Mouse (Mus musculus) embryonic facial prominence, embryonic 11.5 days (tissue): ENCODE data around the gene Tph2. TPM values are rescaled to one million over a fixed set of nuclear protein-coding genes. Genes with fewer than 3 reads are reported as not detected.

Source experiments
- ATAC-seq: fragments of 200-750 bp; cut with Nextera tagmentation; replicated peaks from 2 replicates; pipeline ENCODE4 v1.8.0; 2017; ENCODE audit warnings: low read depth; ENCODE audit not compliant: insufficient number of reproducible peaks, low FRiP score, low TSS enrichment
- DNase-seq: peaks from one replicate; pipeline ENCODE4 v3.0.0-alpha.2; 2015; ENCODE audit warnings: low spot score
- H3K27ac ChIP-seq: fragments of 300-500 bp; sonication (generic); replicated peaks from 2 replicates; pipeline ENCODE4 v1.5.1; 2014; ENCODE audit warnings: mild to moderate bottlenecking, low read depth, low read length, control low read depth
- H3K27me3 ChIP-seq: fragments of 300-500 bp; sonication (generic); 2 replicates; pipeline ENCODE4 v1.6.1; 2014; ENCODE audit warnings: mild to moderate bottlenecking, low read length, moderate library complexity, mixed read lengths; ENCODE audit not compliant: control insufficient read depth, insufficient read depth
- H3K36me3 ChIP-seq: fragments of 300-500 bp; sonication (generic); replicated peaks from 2 replicates; pipeline ENCODE4 v1.6.1; 2014; ENCODE audit warnings: low read depth, mild to moderate bottlenecking, low read length, moderate library complexity, mixed read lengths; ENCODE audit not compliant: control insufficient read depth, insufficient read depth
- H3K4me1 ChIP-seq: fragments of 300-500 bp; sonication (generic); 2 replicates; pipeline ENCODE4 v1.6.1; 2014; ENCODE audit warnings: low read length, mixed read lengths; ENCODE audit not compliant: control insufficient read depth, insufficient read depth
- H3K4me2 ChIP-seq: fragments of 300-500 bp; sonication (generic); 2 replicates; pipeline ENCODE4 v1.6.1; 2014; ENCODE audit warnings: low read depth, mild to moderate bottlenecking, control low read depth, low read length, moderate library complexity
- H3K4me3 ChIP-seq: fragments of 300-500 bp; sonication (generic); 2 replicates; pipeline ENCODE4 v1.5.1; 2014; ENCODE audit warnings: low read depth, low read length, control low read depth
- H3K9ac ChIP-seq: fragments of 300-500 bp; sonication (generic); replicated peaks from 2 replicates; pipeline ENCODE4 v1.6.1; 2014; ENCODE audit warnings: mild to moderate bottlenecking, control low read depth, low read length
- H3K9me3 ChIP-seq: fragments of 300-500 bp; sonication (generic); replicated peaks from 2 replicates; pipeline ENCODE4 v1.6.1; 2016; ENCODE audit warnings: mild to moderate bottlenecking, low read length, inconsistent platforms, mixed read lengths; ENCODE audit not compliant: control insufficient read depth
- WGBS: fragments of 180-500 bp; shearing (Covaris S2); extraction: QIAGEN DNeasy Blood & Tissue Kit; methylation state at CpG from one replicate; pipeline ENCODE4 v1.1.7; 2014; 5-methylcytosine and 5-hydroxymethylcytosine counted together
- polyA plus RNA-seq: library from polyadenylated mRNA; unstranded; fragments of >200 nt; fragmentation: Nextera tagmentation; extraction: Ambion mirVana; gene quantifications from 2 replicates; pipeline ENCODE4 v1.2.1, GENCODE M21; 2014

Gene Tph2
- polyA plus RNA-seq, 1 experiment from 2014 or later = 0.63 TPM

DNA sequence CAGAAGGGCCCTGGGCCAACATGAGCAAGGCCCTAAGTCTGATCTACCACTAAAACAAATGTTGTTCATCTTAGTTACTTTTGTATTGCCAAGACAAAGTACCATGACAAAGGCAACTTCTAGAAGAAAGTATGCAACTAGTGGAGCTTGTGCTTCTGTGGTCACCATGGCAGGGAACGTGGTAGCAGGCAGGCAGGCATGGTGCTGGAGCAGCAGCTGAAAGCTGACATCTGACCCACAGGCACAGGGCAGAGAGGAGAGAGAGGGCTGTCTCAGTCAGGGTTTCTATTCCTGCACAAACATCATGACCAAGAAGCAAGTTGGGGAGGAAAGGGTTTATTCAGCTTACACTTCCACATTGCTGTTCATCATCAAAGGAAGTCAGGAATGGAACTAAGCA lies 56.9 kb downstream of the Tph2 start:
- H3K9ac ChIP-seq = no peak overlapping the region
- no peak overlapping the region for H3K27ac ChIP-seq
- H3K4me1 ChIP-seq = no peaks in the 10 kb centered on the region
- WGBS = 61% methylated on average over 1 of the region's 1 CpGs
- H3K9me3 ChIP-seq = no peaks in the 10 kb centered on the region
- ATAC-seq = no peak
- H3K36me3 ChIP-seq = no peaks in the 10 kb centered on the region
- no peak overlapping the region for H3K4me3 ChIP-seq
- no peak overlapping the region for H3K4me2 ChIP-seq
- DNase-seq = no peak
- no peaks in the 10 kb centered on the region for H3K27me3 ChIP-seq

DNA sequence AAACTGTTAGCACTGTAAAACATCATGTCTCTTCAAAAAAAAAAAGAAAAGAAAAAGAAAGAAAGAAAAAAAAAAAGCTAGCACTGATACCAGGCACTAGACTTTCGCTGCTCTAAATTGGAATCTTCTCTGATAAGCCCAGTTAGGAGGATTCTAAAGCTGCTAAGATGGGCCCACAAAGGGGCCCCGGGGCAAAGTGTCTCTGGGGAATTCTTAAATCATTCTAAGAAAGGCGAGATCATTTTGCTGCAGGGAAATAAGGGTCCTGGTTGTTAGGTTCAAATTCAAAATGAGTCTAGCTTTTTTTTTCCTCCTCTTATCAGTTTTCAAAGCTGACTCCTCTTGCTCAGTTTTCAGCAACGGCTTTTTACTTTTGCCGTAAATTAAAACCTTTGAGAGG lies 59.3 kb downstream of the Tph2 start:
- no peak for ATAC-seq
- Histone ChIP-seq H3K9me3 (no peaks in the 10 kb centered on the region), H3K4me1 (no peaks in the 10 kb centered on the region), H3K27ac (no peak overlapping the region), H3K27me3 (no peaks in the 10 kb centered on the region), H3K36me3 (no peaks in the 10 kb centered on the region), H3K4me3 (no peak overlapping the region), H3K9ac (no peak overlapping the region), H3K4me2 (no peak overlapping the region)
- WGBS = 39% methylated on average over 5 of the region's 5 CpGs
- DNase-seq = no peak

DNA sequence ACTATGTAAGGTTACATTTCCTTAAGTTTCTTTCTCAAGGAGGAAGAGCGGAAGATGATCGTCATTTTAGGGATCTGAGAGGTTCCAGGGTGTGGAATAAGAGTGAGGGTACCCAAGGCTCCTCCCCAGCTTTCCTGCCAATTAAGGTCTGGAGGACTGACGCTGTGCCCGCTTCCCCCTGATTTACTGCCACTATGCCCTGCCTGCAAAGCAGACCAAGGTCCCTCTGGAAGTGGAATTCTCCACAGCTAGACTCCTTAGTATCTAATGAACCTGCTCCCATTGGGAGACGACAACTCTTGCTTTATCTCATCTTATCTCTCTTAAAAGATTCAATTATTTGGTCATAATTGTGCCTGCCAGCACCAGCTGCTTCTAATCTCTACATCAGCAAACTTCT lies 59.8 kb downstream of the Tph2 start:
- H3K4me1 ChIP-seq = no peaks in the 10 kb centered on the region
- no peaks in the 10 kb centered on the region for H3K36me3 ChIP-seq
- no peak overlapping the region for H3K27ac ChIP-seq
- DNase-seq = no peak
- 68% methylated on average over 5 of the region's 5 CpGs for WGBS
- ATAC-seq = no peak
- H3K9me3 ChIP-seq = no peaks in the 10 kb centered on the region
- no peak overlapping the region for H3K4me3 ChIP-seq
- no peak overlapping the region for H3K9ac ChIP-seq
- no peaks in the 10 kb centered on the region for H3K27me3 ChIP-seq
- H3K4me2 ChIP-seq = no peak overlapping the region

DNA sequence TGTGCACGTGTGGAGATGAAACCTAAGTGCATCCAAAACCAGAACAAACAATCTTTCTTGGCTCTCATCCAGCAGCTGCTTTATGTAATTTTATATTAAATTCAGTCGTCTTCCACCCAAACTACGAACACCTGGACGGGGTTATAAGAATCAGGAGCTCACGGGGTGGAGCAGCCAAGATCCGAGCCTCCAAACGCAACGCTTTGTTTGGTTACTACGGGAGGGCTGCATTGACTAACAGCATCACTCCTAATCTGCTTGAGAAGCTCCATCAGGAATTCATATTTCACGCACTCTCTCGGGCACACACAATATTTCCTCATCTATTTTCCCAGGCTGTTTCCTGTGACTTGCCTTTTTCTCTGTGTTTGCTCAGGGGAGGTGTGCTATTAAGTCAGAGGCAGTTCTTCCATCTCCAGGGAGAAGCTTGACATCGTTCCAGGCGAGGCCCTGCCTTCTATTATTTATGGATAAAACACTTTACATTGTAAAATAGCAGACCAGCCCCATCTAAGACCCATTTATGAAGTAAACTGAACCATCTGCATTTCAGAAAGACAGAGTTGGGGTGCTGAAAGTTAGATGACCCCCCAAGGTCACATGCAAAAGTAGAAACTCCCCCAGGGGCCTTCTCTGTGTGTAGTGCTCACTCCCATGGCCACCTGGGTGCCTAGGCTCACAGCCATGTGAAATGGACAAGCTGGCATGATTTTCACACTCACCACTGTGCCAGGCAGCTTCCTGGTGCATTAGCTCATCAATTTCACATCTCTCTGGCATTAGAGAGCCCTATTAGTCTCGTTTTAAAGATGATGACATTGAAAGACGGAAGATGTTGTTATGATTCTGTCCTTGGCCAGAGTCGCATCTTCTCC lies 76.9 kb downstream of the Tph2 start:
- Histone ChIP-seq H3K27ac (no peak overlapping the region), H3K9ac (no peak overlapping the region), H3K4me2 (no peak overlapping the region), H3K4me3 (no peak overlapping the region), H3K9me3 (no peaks in the 10 kb centered on the region), H3K27me3 (no peaks in the 10 kb centered on the region), H3K36me3 (no peaks in the 10 kb centered on the region), H3K4me1 (no peaks in the 10 kb centered on the region)
- ATAC-seq (no peak), DNase-seq (peak; percentile 2)
- 77% methylated on average over 16 of the region's 16 CpGs for WGBS

DNA sequence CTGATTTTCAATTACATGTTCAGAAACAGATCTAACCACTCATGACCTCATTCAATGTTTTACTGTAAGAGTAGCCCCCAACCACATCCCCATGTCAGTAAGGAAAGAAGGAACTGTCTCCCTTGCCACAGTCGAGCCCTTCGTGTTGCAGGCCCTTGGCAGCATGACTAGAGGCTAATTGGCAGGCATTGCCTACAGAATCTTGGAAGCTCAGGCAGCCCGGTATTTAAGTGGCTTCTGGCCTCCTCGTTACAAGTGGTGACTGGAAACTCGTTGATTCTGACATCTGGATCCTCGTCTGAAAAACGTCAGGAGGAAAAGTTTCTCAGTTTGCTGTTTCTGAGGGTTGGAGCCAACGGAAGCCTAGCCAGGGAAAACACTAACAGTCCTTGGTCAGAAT lies 80.6 kb downstream of the Tph2 start:
- H3K9me3 ChIP-seq = no peaks in the 10 kb centered on the region
- H3K27ac ChIP-seq = no peak overlapping the region
- H3K9ac ChIP-seq = no peak overlapping the region
- H3K4me1 ChIP-seq = no peaks in the 10 kb centered on the region
- H3K36me3 ChIP-seq = no peaks in the 10 kb centered on the region
- no peak overlapping the region for H3K4me2 ChIP-seq
- no peak overlapping the region for H3K4me3 ChIP-seq
- DNase-seq (no peak), ATAC-seq (no peak)
- WGBS = 73% methylated on average over 8 of the region's 8 CpGs
- H3K27me3 ChIP-seq = no peaks in the 10 kb centered on the region

DNA sequence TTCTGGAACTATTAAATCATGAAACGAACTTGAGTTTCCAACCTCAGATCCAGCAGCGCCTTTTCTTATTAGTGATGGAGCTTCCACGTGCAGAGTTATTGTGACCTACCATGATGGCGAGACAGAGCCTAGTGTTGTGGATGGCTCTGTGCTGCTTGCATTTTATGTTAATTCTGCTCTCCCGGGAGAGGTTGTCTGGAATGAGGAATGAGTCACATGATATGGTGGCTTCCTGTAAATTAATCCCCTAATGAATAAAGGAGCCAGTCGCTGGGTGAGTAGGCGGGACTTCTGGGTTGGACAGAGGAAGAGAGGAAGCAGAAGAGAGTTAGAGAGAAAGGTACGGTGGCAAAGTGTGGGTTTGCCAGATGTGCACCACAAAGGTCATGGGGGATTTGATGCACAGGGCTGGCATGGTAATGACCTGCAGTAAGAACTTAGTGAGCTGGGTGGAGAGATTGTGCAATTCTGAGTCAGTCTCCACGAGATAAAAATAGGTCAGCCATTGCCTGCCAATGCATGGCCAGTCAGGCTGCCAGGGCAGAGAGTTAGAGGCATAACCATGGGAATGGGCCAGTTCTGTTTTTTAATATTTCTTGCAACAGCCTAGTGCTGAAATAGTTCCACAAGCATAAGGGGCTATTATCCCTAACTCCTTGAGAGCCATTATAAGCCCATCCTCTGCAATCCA lies 84.8 kb downstream of the Tph2 start:
- H3K4me2 ChIP-seq = no peak overlapping the region
- WGBS = 73% methylated on average over 9 of the region's 9 CpGs
- H3K9me3 ChIP-seq = no peaks in the 10 kb centered on the region
- no peaks in the 10 kb centered on the region for H3K36me3 ChIP-seq
- H3K4me1 ChIP-seq = no peaks in the 10 kb centered on the region
- no peaks in the 10 kb centered on the region for H3K27me3 ChIP-seq
- DNase-seq (no peak), ATAC-seq (no peak)
- H3K4me3 ChIP-seq = no peak overlapping the region
- no peak overlapping the region for H3K9ac ChIP-seq
- H3K27ac ChIP-seq = no peak overlapping the region

DNA sequence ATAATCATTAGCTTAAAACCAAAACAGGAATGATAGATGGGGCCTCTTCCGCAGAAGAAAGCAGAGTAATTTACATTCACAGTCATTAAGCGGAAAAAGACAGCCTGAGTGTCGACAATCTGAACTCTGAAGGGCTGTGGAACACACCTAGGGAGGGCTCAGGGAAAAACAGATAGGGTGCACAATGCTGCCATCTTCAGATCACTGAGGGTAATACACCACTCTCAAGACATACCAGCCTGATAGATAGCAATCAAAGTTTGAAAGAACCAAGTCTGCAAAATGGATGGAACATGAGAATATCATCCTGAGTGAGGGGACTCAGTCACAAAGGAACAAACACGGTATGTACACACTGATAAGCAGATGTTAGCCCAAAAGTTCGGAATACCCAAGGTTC lies 87.7 kb downstream of the Tph2 start:
- WGBS = 12% methylated on average over 5 of the region's 5 CpGs
- H3K27ac ChIP-seq = no peak overlapping the region
- H3K4me2 ChIP-seq = no peak overlapping the region
- H3K9ac ChIP-seq = no peak overlapping the region
- no peaks in the 10 kb centered on the region for H3K27me3 ChIP-seq
- peak; percentile 79 for DNase-seq
- no peaks in the 10 kb centered on the region for H3K36me3 ChIP-seq
- ATAC-seq = 0 out of 2 replicates have a peak, but pooled peaks have one; percentile 32
- H3K9me3 ChIP-seq = no peaks in the 10 kb centered on the region
- no peak overlapping the region for H3K4me3 ChIP-seq
- no peaks in the 10 kb centered on the region for H3K4me1 ChIP-seq

DNA sequence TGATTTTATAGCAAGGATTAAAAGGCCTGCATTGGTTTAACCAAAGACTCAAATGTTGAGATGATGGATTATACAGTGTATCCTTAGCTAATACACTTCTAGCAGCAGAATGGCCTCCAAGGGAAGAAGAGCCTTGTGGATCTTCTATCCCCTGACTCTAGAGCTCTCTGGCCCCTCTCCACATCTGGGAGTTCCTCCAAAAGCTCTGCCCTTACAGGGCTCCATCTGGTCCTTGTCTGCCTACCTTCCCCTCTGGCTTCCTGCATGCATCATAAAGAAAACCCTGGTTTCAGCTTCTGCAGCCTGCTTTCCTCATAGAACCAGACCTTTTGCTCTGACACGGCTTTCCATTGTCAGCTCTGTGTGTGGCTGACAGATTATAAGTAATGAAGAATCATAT lies 88.6 kb downstream of the Tph2 start:
- Histone ChIP-seq H3K4me3 (no peak overlapping the region), H3K9ac (no peak overlapping the region), H3K9me3 (no peaks in the 10 kb centered on the region), H3K27ac (no peak overlapping the region), H3K27me3 (no peaks in the 10 kb centered on the region), H3K4me2 (no peak overlapping the region), H3K36me3 (no peaks in the 10 kb centered on the region), H3K4me1 (no peaks in the 10 kb centered on the region)
- ATAC-seq (no peak), DNase-seq (no peak)
- 76% methylated on average over 1 of the region's 1 CpGs for WGBS
